Mouse (Mus musculus) forebrain, embryonic 10.5 days (tissue): ENCODE results near the gene Nol3. TPM values are rescaled to one million over a fixed set of nuclear protein-coding genes. Genes with fewer than 3 reads are reported as not detected.

Experiments used
- DNase-seq: peaks from one replicate; pipeline ENCODE4 v3.0.0-alpha.2; 2017; ENCODE audit warnings: low spot score; ENCODE audit errors: extremely low spot score
- H3K27ac ChIP-seq: fragments of 300-500 bp; sonication (generic); 2 replicates; pipeline ENCODE4 v1.5.1; 2016; ENCODE audit warnings: mild to moderate bottlenecking
- H3K27me3 ChIP-seq: fragments of 300-500 bp; sonication (generic); 2 replicates; pipeline ENCODE4 v1.6.1; 2016; ENCODE audit warnings: mild to moderate bottlenecking; ENCODE audit not compliant: poor library complexity, severe bottlenecking
- H3K36me3 ChIP-seq: fragments of 300-500 bp; sonication (generic); replicated peaks from 2 replicates; pipeline ENCODE4 v1.6.1; 2016; ENCODE audit warnings: mild to moderate bottlenecking, moderate library complexity
- H3K4me1 ChIP-seq: fragments of 300-500 bp; sonication (generic); 2 replicates; pipeline ENCODE4 v1.6.1; 2016
- H3K4me3 ChIP-seq: fragments of 300-500 bp; sonication (generic); 2 replicates; pipeline ENCODE4 v1.5.1; 2016; ENCODE audit warnings: mild to moderate bottlenecking, moderate library complexity
- H3K9me3 ChIP-seq: fragments of 300-500 bp; sonication (generic); 2 replicates; pipeline ENCODE4 v1.6.1; 2016; ENCODE audit warnings: mild to moderate bottlenecking, moderate library complexity
- WGBS: fragments of 180-500 bp; shearing (Covaris S2); methylation state at CpG from one replicate; pipeline ENCODE4 v1.1.7; 2016; 5-methylcytosine and 5-hydroxymethylcytosine counted together
- polyA plus RNA-seq: library from polyadenylated mRNA; unstranded; fragments of >200 nt; fragmentation: Nextera tagmentation; extraction: Ambion mirVana; gene quantifications from 2 replicates; pipeline ENCODE4 v1.2.1, GENCODE M21; 2016

Nol3 gene
- polyA plus RNA-seq, 1 experiment from 2014 or later: 0.99 TPM

GRCm38 (mm10) chr8:105254966-105255350 lies 21.0 kb upstream of the Nol3 start, which contains the start of gene B3gnt9:
B3gnt9 (minus strand) TSS chr8:105255153.
- H3K9me3 ChIP-seq: no peaks in the 10 kb centered on the region
- H3K4me3 ChIP-seq: peak within 1 kb of the TSS; percentile 73
- H3K27ac ChIP-seq: peak within 1 kb of the TSS; percentile 82
- H3K27me3 ChIP-seq: peaks cover 63% of the 10 kb centered on the region
- peaks cover 36% of the 10 kb centered on the region for H3K4me1 ChIP-seq
- no peak for DNase-seq
- WGBS: under 1% methylated on average over 14 of the region's 14 CpGs
- H3K36me3 ChIP-seq: peaks cover 34% of the 10 kb centered on the region

DNA sequence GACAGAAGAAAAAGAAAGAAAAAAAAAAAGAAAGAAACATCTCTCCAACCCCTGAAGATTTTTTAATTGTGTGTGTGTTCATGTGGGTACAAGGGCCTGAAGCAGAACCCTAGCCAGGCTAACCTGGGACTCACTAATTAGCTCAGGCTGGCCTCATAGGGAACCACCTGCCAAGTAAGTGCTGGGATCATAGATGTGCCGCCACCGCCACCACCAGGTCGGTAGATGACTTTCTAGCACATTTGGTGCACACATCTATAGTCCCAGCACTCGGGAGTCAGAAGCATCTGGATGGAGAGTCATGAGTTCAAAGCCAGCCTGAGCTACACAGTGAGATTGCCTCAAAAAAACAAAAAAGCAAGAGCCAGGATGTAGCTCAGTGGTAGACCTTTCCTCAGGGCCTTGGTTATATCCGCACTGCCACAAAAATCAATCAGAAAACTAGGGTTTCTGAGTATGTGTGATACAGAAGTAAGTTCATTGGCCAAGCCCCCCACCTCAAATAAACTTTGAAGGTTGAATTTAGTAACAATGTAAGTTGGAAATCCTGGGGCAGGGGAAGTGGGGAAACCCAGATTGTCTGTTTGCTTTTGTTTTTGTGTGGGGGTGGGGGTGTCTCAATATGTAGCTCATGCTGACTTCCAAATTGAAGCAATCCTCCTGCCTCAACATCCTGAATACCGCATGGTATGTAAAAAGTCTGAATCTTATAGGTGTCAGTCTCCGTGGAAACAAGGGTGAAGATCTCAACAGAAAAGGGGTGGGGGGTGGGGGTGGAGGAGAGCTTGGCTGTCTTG lies 18.4 kb upstream of the Nol3 start:
- Histone ChIP-seq H3K4me3 (no peak overlapping the region), H3K36me3 (peaks cover 9% of the 10 kb centered on the region), H3K27ac (no peak overlapping the region), H3K4me1 (peaks cover 37% of the 10 kb centered on the region), H3K9me3 (peaks cover 6% of the 10 kb centered on the region; the same call in 1 of the 2 replicates), H3K27me3 (peaks cover 88% of the 10 kb centered on the region)
- no peak for DNase-seq
- WGBS: 69% methylated on average over 7 of the region's 7 CpGs

DNA sequence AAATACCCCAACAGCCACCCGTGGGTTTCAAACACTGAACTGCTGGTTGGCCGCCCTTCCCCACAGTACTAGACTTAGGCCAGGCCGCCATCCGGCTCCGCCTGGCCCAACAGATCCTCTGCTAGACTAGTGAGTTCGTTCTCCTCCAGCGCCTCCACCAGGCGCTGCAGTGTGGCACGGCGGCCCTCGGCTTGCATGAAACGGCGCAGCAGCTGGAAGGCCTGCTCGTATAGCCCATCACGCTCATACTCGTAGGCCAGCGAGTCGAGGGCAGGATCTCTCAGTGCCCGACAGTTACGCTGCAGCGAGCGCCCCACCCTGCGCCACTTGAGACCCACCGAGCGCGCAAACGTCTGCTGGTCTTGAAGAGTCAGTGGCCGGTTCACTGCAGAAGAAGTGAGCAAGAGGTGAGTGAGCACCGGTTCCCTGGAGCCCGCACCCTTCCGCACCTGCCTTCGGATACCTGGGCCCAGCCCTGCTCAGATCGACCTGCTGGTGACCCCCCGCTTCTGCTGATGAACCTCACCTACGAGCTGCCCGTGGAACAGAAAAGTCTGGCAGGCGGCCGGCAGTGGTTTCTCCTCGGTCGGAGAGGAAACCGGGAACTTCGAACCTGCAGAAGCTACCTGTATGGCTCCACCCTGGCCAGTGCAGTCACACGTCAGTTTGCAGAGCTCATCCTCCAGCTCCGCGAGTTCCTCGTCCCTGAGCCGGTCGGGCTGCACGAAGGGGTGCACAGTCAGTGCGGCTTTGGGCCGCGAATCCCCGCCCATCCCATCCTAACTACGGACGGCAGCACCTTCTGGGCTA lies 16.8 kb upstream of the Nol3 start:
- H3K9me3 ChIP-seq: peaks cover 6% of the 10 kb centered on the region; the same call in 1 of the 2 replicates

DNA sequence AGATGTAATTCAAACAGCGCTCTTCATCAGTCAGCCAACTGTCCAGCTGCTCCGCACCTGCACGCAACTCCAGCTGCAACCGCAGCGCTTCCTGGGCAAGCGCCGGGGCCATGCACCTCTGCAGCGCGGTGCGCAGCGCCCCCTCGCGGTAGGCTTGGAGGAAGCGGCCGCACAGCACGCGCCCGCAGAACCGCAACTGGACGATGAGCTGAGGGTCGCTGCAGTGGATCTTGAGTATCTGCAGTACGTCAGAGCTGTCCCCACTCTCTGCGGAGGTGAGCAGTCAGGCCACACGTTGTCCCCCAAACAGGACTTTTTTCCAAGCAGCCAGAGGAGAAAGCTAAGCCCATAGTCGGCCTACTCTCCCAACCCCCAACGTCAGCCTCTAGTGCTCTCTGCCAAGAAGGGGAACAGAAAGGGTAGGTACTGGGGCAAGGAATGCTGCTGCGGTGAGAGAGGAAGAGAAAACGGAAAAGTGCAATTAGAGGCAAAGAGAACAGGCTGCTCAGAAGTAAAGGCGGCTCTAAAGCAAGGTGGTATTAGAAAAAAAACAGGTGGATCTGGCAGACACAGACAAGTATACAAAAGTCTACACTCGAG lies 16.1 kb upstream of the Nol3 start:
- 4% methylated on average over 30 of the region's 30 CpGs for WGBS
- H3K27me3 ChIP-seq: peaks cover 100% of the 10 kb centered on the region
- H3K27ac ChIP-seq: no peak overlapping the region
- peak overlapping the region; percentile 52 for H3K4me3 ChIP-seq
- peaks cover 34% of the 10 kb centered on the region for H3K4me1 ChIP-seq
- H3K36me3 ChIP-seq: no peaks in the 10 kb centered on the region
- DNase-seq: peak; percentile 83
- peaks cover 6% of the 10 kb centered on the region; the same call in 1 of the 2 replicates for H3K9me3 ChIP-seq

More for the DNA sequence above, 16.8 kb upstream of the Nol3 start:
- Histone ChIP-seq H3K4me3 (peak overlapping the region; percentile 52), H3K27me3 (peaks cover 98% of the 10 kb centered on the region), H3K27ac (no peak overlapping the region), H3K36me3 (no peaks in the 10 kb centered on the region), H3K4me1 (peaks cover 34% of the 10 kb centered on the region)
- WGBS: 2% methylated on average over 55 of the region's 55 CpGs
- peak; percentile 69 for DNase-seq

- Histone ChIP-seq H3K36me3 (no peaks in the 10 kb centered on the region), H3K4me1 (peaks cover 32% of the 10 kb centered on the region), H3K27me3 (peaks cover 100% of the 10 kb centered on the region), H3K27ac (no peak overlapping the region), H3K4me3 (no peak overlapping the region), H3K9me3 (peaks cover 6% of the 10 kb centered on the region; the same call in 1 of the 2 replicates)
- DNase-seq: no peak
- 65% methylated on average over 7 of the region's 7 CpGs for WGBS
Observed at GRCm38 (mm10) chr8:105260371-105261099, 15.4 kb upstream of the Nol3 start.

DNA sequence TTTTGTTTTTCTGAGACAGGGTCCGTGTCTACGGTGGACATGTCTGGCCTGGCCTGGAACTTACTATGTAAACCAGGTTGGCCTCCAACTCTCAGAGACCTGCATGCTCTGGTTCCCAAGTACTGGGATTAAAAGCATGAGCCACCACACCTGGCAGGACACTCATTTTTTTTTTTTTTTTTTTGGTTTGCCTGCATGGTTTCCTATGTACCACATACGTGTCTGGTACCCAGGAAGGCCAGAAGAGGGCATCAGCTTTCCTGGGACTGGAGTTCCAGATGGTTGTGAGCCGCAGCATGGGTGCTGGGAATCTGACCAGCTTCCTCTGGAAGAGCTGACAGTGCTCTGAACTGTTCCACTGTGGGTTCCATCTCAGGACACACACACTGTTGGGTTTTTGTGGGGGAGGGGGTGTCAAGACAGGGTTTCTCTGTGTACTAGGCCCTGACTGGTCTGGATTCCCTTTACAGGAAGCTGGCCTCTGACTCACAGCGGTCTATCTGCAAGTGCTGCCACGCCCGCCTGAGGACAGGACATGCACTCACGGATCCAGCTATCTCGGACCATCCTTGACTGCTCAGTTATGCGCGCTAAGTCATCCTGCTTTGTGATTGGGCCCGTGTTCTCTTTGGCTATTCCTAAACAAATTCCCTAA lies 14.5 kb upstream of the Nol3 start:
- Histone ChIP-seq H3K27ac (no peak overlapping the region), H3K4me1 (peaks cover 32% of the 10 kb centered on the region), H3K36me3 (no peaks in the 10 kb centered on the region), H3K27me3 (peaks cover 100% of the 10 kb centered on the region), H3K9me3 (peaks cover 10% of the 10 kb centered on the region), H3K4me3 (no peak overlapping the region)
- WGBS: 84% methylated on average over 12 of the region's 12 CpGs
- DNase-seq: no peak

- H3K9me3 ChIP-seq: peaks cover 11% of the 10 kb centered on the region
- WGBS: 38% methylated on average over 16 of the region's 16 CpGs
- DNase-seq: no peak
- H3K4me1 ChIP-seq: peaks cover 41% of the 10 kb centered on the region
- no peaks in the 10 kb centered on the region for H3K36me3 ChIP-seq
- H3K27me3 ChIP-seq: peaks cover 100% of the 10 kb centered on the region
- no peak overlapping the region for H3K27ac ChIP-seq
- peak overlapping the region; percentile 62; the same call in 1 of the 2 replicates for H3K4me3 ChIP-seq
Observed at GRCm38 (mm10) chr8:105263244-105263912, 12.6 kb upstream of the Nol3 start.

- peak within 1 kb of the TSS; percentile 62 for H3K4me3 ChIP-seq
- H3K27ac ChIP-seq: peak within 1 kb of the TSS; percentile 27; the same call in 1 of the 2 replicates
- whole genome bisulfite sequencing: 1% methylated on average over 54 of the region's 54 CpGs
Observed at GRCm38 (mm10) chr8:105264024-105264982, 11.6 kb upstream of the Nol3 start, which contains the start of the genes Tradd and Fbxl8. Tradd (minus strand) TSS chr8:105264609. Fbxl8 (plus strand) TSS chr8:105264648.

GRCm38 (mm10) chr8:105265128-105265527 lies 10.8 kb upstream of the Nol3 start:
- H3K4me1 ChIP-seq: peaks cover 43% of the 10 kb centered on the region
- peaks cover 100% of the 10 kb centered on the region for H3K27me3 ChIP-seq
- no peaks in the 10 kb centered on the region for H3K36me3 ChIP-seq
- H3K4me3 ChIP-seq: peak overlapping the region; percentile 62
- no peak overlapping the region for H3K27ac ChIP-seq
- WGBS: 16% methylated on average over 10 of the region's 10 CpGs
- peaks cover 11% of the 10 kb centered on the region for H3K9me3 ChIP-seq
- no peak for DNase-seq

More at GRCm38 (mm10) chr8:105264024-105264982, 11.6 kb upstream of the Nol3 start, which contains the start of the genes Tradd and Fbxl8:
- peaks cover 100% of the 10 kb centered on the region for H3K27me3 ChIP-seq
- peak; percentile 69 for DNase-seq
- H3K4me1 ChIP-seq: peaks cover 41% of the 10 kb centered on the region
- H3K36me3 ChIP-seq: no peaks in the 10 kb centered on the region
- H3K9me3 ChIP-seq: peaks cover 11% of the 10 kb centered on the region

- 7% methylated on average over 13 of the region's 13 CpGs for WGBS
- no peak for DNase-seq
- no peaks in the 10 kb centered on the region for H3K36me3 ChIP-seq
- H3K27me3 ChIP-seq: peaks cover 100% of the 10 kb centered on the region
- H3K4me1 ChIP-seq: peaks cover 58% of the 10 kb centered on the region
- peaks cover 7% of the 10 kb centered on the region for H3K9me3 ChIP-seq
- H3K27ac ChIP-seq: no peak overlapping the region
- H3K4me3 ChIP-seq: no peak overlapping the region; the same call in 1 of the 2 replicates
Observed at GRCm38 (mm10) chr8:105266775-105267174, 9.2 kb upstream of the Nol3 start.
